Mouse (Mus musculus) induced T-regulatory cell, adult 2 months (primary cell): Measurements from ENCODE around the gene Zfp365.

Source experiments
- DNase-seq: peaks from one replicate; pipeline ENCODE4 v3.0.0-alpha.2; 2012; ENCODE audit warnings: low read depth

Gene Zfp365

DNA sequence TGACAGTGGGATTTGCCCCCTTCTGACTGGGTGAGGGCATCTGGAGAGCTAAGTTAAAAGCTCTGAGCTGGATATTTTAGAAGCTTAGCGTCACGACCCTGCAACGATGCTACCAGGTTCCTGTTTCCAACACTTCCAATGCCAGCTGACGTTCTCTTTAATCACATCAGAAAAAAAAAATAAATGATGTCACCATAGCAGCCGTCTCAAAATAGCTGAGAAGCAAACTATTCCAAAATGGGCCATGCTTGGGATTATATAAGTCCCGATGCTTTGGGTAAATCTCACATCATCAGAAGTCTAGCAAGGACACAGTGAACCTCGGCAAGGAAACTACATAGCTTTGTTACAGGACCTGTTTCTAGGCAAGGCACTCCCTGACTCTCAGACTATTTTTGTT, 9.1 kb downstream of the Zfp365 start:
- no peak for DNase-seq

DNA sequence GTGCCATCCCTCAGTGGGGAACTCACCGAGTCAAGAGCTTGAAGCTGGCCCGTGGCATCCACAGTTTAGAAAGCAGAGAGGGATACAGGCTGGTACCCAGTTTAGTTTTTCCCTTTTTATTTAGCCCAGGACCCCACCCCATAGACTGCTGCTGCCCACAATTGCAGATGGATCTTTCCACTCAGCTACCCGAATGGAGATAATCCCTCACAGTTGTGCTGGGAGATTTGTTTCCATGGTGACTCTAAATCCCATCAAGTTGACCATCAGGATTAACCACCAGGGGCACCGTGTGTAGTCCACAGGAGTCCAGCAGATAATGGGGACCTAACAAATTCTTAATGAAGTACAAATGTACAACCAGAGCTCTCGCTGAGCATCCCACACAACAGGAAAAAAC, 11.3 kb downstream of the Zfp365 start:
- DNase-seq, result no peak

DNA sequence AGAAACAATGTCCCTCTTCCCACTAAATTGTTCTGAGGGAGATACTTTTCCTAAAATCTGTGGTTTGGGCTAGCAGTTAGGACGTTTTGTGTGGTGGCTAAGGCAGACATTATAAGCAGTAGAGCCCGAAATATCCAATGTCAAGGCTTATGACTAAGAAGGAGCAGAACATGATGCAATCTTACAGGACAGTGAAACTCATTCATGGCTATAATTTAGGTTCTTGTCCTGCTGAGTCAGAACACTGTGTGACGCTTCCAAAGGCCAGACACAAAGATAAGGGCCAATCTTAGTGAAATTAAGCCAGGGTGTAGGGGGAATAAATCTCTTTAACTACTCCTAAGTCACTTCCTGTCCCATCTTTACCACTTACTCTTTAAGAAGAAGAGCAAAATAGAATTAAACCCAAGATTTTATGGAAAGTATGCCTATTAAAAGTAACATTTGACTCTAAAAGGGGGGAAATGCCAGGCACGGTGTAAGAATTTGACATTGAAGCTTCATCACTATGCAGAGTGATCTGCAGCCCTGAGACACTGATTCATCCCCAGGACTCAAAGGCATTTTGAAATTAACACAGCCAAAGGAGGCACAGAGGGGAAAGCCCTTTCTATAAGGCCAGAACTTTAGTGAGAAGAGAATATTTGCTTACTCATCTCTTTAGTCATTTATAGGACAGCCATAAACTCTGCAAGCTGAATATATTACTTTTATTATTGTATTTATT, 13.3 kb downstream of the Zfp365 start:
- no peak for DNase-seq

DNA sequence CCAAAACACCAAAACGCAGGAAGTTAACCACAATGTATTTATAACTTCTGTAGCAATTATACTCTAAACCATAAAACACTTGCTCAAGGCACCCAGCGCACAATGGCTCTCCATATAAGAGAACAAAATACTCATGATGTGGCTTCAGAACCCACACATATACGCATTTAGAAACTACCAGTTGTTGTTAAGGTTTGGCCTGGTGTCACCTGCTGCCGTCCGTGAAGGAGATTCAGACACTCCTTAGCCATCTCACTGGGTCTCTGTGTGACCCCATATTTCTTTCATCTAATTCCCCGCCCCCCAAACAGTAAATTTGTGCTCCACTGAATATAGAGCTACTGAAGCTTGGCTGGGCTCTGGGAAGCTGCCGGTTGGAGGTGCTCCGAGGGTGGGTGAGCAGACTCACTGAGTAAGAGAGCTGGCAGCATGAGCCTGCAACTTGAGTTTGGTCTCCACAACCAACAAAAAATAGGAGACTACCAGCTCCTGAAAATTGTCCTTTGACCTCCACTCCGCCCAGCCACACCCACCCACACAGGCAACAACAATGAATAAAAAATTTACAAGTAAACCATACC, 14.0 kb downstream of the Zfp365 start:
- DNase-seq, result no peak

DNA sequence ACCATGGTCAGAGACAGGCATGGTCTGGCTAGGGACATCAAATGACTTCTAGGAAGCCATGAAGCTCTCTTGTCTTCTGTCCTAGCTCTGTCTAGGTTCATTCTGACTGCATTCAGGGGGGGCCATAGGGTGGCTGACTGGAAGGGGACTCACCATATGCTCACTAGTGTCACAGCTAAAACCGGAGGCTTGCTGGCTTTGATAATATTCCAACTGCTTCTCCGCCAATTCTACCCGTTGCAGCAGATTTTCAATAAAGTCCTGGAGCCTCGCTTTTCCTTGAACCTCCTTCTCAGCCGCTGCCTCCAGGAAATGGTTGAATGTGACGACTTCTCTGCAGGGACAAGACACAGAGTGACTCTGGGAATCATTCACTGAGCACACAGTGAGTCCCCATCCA, 15.2 kb downstream of the Zfp365 start:
- DNase-seq, result no peak

DNA sequence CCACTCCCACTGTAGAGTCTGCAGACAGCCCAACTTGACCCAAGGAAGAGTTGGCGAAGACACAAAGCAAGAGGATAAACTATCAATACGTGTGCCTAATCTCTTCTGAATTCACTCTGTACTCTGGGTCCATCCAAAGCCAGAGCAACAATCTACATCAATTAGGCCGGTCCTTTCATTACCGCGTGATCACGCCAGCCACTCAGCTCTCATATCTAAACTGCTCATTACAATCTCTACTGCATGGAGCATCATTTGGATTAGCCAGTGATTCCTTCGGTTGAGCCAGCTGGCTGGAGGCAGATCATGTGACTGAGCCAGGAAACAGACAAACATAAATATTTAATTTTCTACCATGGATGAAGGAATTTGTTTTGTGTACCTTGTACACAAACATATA, 17.8 kb downstream of the Zfp365 start:
- DNase-seq, result no peak

DNA sequence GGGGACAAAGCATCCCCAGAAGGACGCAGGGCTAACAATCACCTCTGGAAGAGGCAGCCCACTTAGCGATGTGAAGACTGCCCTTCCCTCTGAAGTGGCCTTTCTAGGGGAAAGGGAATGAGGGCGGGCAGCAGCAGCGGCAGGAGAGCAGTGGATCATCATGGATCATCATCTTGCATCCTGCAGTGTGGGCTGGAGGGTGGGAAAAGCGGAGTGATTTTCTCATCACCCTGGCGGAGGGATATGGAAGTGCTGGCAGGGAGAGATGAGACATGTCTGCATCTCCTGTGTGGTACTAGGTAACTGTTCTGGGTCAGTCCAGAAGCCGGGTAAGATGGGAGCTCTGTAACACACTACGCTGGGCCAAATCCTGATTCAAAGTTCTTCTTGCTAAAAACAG, 18.4 kb downstream of the Zfp365 start:
- DNase-seq, result no peak

DNA sequence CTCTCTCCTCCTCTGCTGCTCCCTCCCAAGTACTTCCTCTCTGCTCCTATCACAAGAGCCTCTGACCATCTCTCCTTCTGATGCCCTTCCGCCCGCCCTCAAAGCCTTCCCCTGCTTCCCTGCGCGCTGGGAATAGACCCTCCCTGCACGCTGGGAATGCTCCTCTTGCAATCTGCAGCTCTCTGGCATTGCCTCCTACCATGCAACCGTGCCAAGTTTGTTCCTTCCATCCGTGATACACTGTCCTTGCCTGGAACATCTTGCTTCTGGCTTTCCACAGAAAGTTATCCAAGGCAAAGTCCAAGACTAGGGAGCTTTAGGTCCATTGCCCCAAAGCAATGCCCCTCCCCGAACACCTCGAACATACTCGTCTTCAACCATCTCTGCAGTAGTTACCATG, 19.2 kb downstream of the Zfp365 start:
- DNase-seq, result no peak

DNA sequence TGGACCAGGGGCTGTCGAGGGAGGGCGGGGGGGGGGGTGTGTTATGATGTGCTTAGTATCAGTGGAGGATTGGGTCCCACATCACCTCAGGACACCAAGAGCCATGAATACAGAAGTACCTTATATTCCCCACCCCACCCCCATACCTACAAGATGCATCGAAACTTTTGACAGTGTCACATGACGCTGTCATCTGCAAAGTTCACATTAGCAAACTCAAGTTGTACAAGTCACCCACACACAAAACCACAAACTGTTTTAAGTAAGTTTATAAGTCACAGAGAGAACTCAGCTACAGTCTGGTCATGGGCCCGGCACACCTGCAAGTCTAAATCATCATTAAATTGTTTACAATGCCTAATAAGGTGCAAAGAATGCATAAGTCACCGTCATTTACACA, 21.3 kb downstream of the Zfp365 start:
- peak; percentile 52 for DNase-seq

DNA sequence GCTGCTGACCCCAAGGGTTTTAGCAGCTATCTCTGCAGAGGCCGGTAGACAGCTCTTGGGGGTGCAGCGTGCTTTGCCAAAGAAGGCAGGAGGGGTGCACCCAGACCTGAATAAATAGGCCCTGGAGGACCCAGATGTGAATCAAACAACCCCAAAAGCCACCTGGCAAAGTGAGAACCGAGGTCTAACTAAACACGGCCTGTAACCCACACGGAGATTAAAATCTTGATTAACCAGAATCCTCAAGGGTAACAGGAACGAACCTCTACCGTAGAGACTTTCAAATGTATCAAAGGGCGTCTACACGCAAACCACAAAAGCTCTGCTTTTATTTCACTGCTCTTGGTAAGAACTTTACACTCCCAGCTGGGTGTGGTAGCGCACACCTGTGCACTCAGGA, 24.5 kb downstream of the Zfp365 start:
- DNase-seq, result peak; percentile 47

DNA sequence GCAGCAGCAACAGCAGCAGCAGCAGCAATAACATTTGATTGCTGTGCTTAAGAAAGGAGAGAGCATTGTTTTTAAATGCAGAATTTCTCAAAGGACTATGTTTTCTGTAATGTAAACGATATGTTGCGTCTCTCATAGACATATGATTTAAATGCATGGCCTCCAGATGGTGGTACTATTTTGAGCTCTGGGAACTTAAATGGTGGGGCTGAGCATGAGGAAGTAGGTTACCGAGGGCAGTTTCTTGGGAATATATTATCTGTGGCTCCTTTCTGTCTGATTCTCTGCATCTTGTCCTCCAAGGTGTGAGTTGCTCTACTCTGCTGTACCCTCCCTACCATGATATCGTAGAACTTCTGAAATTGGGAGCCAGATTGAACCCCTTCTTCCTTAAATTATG, 31.8 kb downstream of the Zfp365 start:
- DNase-seq, result no peak

DNA sequence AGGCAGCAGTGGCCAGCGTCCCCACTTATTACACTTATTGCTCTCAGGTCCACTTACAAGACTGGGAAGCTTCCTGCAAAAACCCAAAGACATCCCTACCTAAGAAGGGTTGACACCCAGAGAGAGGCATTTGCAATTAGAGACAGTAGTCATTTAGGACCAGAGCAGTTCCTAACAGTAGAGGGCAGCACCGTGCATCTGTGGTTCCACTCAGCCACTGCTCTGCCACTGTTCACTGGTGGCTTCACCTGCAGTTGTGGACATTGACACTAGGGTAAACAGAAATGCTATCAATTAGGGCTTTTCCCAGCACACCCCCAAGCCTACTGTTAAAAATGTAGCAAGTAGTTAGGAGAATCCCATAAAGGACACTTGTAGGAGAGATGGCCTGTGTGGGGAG, 40.7 kb downstream of the Zfp365 start:
- peak; percentile 81 for DNase-seq

DNA sequence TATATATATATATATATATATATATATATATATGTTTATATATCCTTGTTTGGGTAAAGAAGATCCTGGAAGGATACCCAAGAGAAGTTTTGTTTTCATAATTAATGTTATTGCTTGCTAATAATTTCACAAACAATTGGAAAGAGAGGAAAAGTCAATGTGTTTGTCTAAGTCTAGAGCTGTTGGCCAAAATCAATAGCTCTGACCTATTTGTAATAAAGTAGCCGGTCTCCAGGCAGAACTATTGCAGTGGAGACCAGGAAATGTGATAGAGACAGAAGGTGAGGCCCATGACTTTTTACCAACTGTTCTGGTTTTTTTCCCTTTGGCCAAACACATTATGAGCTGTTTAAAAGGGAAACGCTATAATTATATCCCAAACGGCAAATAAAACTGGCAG, 44.2 kb downstream of the Zfp365 start:
- no peak for DNase-seq

DNA sequence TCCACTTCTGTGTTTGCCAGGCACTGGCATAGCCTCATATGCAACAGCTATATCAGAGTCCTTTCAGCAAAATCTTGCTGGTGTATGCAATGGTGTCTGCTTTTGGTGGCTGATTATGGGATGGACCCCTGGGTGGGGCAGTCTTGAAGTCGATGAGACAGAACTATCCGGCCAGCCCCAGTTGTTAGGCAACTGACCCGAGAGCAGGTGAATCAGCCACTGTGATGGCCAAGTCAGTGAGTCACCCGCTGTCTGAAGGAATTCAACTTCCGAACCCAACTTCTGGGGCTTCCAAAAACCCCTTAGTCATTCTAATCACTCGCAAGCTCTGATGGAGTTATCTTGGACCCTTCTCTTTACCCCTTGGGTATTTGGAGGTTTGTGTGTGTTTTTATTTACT, 46.6 kb downstream of the Zfp365 start:
- no peak for DNase-seq

DNA sequence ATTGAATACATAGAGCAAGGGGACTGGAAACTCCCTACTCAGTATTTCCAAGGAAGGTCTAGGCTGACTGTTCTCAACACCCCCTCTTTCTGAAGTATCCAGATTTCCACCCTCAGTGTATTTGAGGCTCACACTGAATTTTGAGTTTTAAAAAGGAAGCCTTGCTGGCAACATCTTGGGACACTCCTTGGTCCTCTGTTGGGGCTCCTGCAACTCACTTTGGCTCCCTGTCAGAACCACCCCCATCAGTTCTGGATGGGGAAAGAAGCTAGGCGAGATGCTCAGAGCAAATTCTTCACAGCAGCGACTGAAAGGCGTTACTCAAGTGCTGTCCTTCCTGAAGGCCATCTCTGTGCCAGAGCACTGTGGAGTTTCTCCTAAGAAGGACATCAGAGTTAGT, 47.4 kb downstream of the Zfp365 start:
- DNase-seq, result no peak

DNA sequence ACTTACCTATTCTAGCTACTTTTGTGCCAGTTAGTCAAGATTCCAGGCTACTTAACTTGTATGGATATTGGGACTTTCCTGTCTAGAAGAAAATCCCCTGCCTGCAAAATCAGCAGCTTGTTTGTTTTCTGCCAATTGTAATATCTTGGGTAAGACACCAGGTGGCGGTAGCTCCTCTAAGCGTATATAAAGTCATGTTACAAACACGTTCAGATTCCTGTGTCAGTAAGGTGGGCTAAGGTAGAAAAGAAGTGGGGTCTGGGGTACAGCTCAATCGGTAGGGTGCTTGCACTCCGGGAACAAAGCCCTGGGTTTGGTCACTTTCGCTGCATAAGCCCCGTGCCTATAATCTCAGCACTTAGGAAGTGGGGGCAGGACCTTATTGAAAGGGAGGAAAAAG, 50.1 kb downstream of the Zfp365 start:
- peak; percentile 64 for DNase-seq

DNA sequence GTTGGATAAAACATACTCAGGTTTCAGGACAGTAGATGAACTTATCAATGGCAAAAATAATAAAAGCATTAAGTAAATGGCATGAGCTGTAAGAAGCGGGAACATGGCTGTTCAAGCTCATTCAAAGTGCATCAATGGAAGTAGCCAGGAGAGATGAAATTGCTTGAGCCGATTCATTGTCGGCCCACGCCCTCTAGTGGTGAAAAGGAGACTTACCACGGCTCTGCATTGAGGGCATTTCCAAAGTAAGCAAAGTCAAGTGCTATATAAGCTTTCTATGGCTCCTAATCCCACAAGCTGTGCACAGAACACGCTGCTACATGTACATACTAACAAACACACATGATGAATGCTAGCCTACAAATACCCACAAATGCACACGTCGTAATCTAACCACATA, 53.6 kb downstream of the Zfp365 start:
- peak; percentile 83 for DNase-seq

DNA sequence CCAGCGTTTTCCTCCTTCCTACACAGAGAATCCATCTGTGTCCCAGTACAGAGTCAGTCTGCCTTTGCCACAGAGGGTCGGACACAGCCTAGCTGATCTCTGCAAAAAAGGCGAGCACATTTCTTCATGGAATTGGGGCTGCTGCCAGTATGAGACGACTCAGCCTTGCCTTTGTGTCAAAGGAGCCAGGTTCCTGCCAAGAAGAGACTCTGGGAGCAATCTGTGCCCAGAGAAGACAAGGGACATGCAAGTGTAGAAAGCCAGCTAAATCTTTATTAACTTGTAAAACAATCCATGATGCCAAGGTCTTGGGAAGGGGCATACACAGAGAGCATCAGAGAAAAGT, 54.9 kb downstream of the Zfp365 start:
- no peak for DNase-seq

DNA sequence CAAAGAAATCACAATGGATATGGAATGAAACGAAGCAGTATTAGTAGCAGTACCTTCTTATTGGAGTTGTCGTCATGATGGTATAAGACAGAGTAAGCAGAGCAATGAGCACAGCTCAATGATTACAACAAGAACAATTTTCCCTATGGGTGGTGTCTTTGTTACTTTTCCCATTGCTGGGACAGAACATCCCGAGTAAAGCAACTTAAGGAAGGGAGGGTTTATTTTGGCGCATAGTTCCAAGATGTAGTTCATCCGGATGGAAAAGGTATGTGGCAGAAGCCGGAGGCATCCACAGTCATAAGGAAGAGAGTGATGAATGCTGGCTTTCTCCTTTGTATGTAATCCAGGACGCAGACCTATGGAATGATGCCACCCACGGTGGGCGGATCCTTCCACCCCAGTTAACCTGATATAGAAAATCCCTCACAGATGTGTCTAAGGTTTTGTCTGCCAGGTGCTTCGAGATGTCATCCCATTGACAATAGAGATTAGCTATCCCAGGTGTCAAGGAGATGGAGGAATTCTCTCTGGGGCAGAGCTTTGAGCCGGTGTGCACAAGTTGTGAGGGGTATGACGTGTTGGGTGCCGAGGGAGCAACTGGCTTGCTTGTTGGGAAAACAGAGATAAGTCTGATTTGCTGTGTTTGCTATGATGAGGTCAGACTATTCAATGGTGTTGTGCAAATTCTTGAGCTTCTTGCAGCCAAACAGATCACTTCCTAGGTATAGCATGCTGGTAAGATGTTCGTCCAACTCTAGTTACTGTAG, 55.5 kb downstream of the Zfp365 start:
- no peak for DNase-seq

DNA sequence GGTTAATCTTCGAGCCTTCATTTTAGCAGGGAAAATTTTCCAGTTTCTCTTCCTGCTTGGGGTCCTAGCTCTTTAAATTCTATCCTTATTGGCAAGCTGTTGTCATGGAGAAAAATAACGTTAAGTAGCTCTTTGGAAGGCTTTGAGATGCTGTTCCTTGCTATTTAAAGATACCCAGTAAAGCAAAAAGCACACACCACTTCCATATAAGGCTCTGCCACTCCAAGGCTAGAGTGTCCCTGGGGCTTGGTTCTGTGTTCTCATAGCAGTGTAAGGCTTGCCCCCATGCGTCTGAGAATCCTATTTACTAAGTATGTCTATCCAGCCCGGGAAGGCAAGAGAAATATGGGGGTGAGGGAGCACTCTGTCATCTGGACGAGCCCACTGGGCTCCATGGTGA, 56.7 kb downstream of the Zfp365 start:
- DNase-seq, result no peak

DNA sequence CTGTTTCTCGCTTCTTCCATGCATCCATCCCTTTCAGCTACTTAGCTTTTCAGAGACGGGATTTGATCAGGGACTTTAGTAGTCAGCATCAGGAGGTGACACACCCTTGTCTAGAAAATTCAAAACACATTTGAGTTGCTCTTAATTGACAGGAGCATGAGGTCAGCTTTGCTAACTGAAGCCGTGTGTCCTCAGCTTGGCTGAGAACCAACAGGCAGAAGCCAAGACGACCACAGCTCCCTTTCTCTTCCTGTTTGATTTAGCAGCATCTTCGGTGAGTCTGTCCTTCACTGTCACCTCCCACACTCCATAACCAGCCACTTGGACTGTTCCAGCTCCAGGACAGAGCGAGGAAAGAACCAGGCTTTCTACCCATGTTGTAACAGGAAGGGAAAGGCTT, 60.1 kb downstream of the Zfp365 start:
- no peak for DNase-seq

DNA sequence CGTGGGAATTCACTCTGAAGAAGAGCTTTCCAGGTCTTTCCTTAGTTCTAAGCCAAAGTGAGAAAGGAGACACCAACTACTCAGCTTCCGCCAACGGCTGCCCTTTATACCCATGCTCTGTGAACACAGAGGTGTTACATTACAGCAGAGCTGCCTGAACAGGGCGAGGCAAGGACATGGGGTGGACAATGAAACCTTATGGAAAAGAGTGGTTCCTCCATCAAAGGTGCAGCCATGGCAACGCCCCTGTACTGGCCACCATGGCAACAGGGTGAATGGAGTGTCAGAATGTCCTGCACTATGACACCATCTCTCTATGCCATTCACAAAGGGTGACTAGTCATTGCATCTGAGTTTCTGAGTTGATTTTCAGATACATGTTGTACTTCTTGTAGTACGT, 61.4 kb downstream of the Zfp365 start:
- DNase-seq, result no peak

DNA sequence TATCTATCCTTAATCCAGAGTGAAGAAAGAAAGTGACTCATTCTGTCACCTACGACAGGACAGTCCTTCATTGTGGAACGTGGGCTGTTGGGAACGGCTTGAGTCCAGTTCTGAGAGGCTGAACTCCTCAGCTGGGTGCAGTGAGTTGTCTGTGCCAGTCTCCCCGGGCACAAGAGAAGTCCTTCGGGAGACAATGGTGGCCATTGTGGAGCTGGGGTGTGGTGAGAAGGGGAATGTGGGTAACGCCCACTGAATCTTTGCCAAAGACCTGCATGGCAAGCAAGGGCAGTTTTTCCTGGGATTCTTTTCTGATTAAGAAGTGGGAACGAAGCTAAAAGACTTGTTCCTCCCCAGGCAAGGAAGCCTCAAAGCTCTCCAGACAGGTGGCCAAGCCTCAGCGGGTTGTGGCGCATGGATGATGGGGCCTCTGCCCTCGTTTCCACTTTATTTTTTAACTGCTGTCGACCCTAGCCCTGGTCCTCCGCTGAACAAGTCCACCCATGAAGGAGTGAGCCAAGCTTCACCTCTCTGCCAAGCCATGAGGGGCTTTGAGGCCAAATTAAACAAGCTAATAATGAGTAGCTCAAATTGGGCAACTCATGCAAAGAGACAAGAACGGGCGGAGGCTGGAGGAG, 66.3 kb downstream of the Zfp365 start:
- DNase-seq, result no peak
